Mouse (Mus musculus): Measurements from ENCODE around the gene Fnbp1l. TPM values are rescaled to one million over a fixed set of nuclear protein-coding genes. Genes with fewer than 3 reads are reported as not detected.

Fnbp1l gene
- total and polyA plus RNA-seq, 2 experiments from 2014 or later, result 11.9 to 18.0 TPM

DNA sequence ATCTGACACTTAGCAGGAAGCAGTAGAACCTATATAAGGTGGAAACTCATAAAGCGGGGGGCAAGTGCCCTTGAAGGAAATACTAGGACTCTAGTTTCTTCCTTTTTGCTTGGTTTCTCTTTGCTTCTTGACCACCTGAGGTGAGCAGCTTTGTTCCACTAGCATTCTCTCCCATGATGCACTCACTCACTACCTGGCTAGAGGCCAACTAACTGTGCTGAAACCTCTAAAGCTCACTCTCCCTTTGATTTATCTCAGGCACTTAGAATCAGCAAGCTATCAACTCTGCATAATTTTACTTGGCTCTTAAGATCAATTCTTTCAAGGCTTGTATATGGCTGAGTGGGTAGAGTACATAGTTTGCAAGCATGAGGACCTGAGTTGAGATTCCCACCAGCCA is 17.1 kb downstream of the Fnbp1l start:
- ATAC-seq (ENCODE audit: insufficient read depth, low read depth) (no peak), DNase-seq (ENCODE audit: low spot score) (no peak)
- Histone ChIP-seq H3K36me3 (replicated peaks; ENCODE audit: control insufficient read depth, insufficient read depth, low read length) (no peaks in the 10 kb centered on the region), H3K4me3 (ENCODE audit: low read depth, low read length) (no peak overlapping the region), H3K27ac (ENCODE audit: low read depth) (no peak overlapping the region), H3K9ac (replicated peaks; ENCODE audit: low read depth, low read length) (no peak overlapping the region), H3K4me1 (ENCODE audit: control insufficient read depth, insufficient read depth) (no peaks in the 10 kb centered on the region), H3K27me3 (ENCODE audit: control insufficient read depth, insufficient read depth, low read length) (no peaks in the 10 kb centered on the region), H3K4me2 (ENCODE audit: low read depth, low read length) (no peak overlapping the region), H3K9me3 (replicated peaks; ENCODE audit: control insufficient read depth, low read length) (no peaks in the 10 kb centered on the region)
- TF ChIP-seq CTCF (IDR thresholded peaks at IDR 0.05; ENCODE audit: low read depth) (no peak), EP300 (IDR thresholded peaks at IDR 0.05; ENCODE audit: low read depth) (no peak)
- WGBS, result 98% methylated on average over 1 of the region's 1 CpGs

GRCm38 (mm10) chr3:122599291-122599690 is 20.2 kb downstream of the Fnbp1l start:
- 69% methylated on average over 4 of the region's 4 CpGs for WGBS

DNA sequence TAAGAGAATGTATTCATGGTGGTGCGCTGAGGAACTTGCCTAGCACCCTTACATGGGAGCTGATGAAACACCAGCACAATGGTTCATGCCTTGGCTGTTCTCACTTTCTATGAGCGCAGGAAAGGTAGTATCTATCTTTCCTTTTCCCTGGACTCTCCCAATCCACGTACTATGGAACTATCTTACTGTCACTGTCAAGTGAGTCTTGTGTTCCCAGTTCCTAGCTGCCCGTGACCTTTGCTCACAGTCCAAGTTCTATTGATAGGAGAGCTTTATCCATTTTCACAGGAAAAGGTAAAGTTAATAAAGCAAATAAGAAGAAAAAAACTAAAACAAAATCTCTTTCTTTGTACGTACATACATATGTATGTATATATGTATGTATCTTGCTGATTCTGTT is 28.7 kb downstream of the Fnbp1l start:
- Histone ChIP-seq H3K27me3 (ENCODE audit: control insufficient read depth, insufficient read depth, low read length) (no peaks in the 10 kb centered on the region), H3K27ac (ENCODE audit: low read depth) (peak overlapping the region; percentile 62), H3K4me2 (ENCODE audit: low read depth, low read length) (0 out of 2 replicates have a peak overlapping the region, but pooled peaks have one; percentile 13), H3K36me3 (replicated peaks; ENCODE audit: control insufficient read depth, insufficient read depth, low read length) (no peaks in the 10 kb centered on the region; the same call in 1 of the 2 replicates), H3K9ac (replicated peaks; ENCODE audit: low read depth, low read length) (no peak overlapping the region), H3K9me3 (replicated peaks; ENCODE audit: control insufficient read depth, low read length) (no peaks in the 10 kb centered on the region), H3K4me3 (ENCODE audit: low read depth, low read length) (no peak overlapping the region), H3K4me1 (ENCODE audit: control insufficient read depth, insufficient read depth) (peaks cover 7% of the 10 kb centered on the region)
- ATAC-seq (ENCODE audit: insufficient read depth, low read depth) (no peak), DNase-seq (ENCODE audit: low spot score) (no peak)
- no peak for TF ChIP-seq EP300 (IDR thresholded peaks at IDR 0.05; ENCODE audit: low read depth)
- TF ChIP-seq CTCF (IDR thresholded peaks at IDR 0.05; ENCODE audit: low read depth), result no peak
- 71% methylated on average over 5 of the region's 5 CpGs for WGBS

More at GRCm38 (mm10) chr3:122599291-122599690, 20.2 kb downstream of the Fnbp1l start:
- no peak for DNase-seq (ENCODE audit: low spot score)
- ATAC-seq (ENCODE audit: insufficient read depth, low read depth), result no peak
- TF ChIP-seq CTCF (IDR thresholded peaks at IDR 0.05; ENCODE audit: low read depth) (no peak), EP300 (IDR thresholded peaks at IDR 0.05; ENCODE audit: low read depth) (no peak)
- no peak overlapping the region for H3K4me2 ChIP-seq (ENCODE audit: low read depth, low read length)
- no peak overlapping the region for H3K4me3 ChIP-seq (ENCODE audit: low read depth, low read length)
- no peaks in the 10 kb centered on the region for H3K4me1 ChIP-seq (ENCODE audit: control insufficient read depth, insufficient read depth)
- no peaks in the 10 kb centered on the region for H3K9me3 ChIP-seq (replicated peaks; ENCODE audit: control insufficient read depth, low read length)
- no peak overlapping the region for H3K27ac ChIP-seq (ENCODE audit: low read depth)
- no peaks in the 10 kb centered on the region for H3K36me3 ChIP-seq (replicated peaks; ENCODE audit: control insufficient read depth, insufficient read depth, low read length)
- no peaks in the 10 kb centered on the region for H3K27me3 ChIP-seq (ENCODE audit: control insufficient read depth, insufficient read depth, low read length)
- H3K9ac ChIP-seq (replicated peaks; ENCODE audit: low read depth, low read length), result no peak overlapping the region

DNA sequence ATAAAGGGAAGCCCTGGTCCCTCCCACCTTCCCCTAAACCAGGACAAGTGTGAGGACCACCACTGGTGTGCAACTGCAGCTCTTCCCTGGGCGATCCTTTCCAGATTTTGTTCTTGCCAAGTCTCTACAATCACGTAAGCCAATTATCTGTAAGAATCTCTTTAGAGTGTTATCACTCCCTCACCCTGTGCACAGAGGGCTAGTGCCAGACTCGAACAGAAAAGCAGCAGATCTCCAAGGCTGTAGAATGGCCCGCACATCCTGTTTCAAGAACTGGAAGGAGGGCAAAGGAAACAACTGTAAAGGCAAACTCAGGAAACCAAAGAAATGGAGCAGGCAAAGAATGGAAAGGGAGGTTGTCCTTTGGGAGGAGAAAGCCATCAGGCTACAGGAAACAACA is 29.2 kb downstream of the Fnbp1l start:
- Histone ChIP-seq H3K27me3 (ENCODE audit: control insufficient read depth, insufficient read depth, low read length) (no peaks in the 10 kb centered on the region), H3K27ac (ENCODE audit: low read depth) (peak overlapping the region; percentile 62), H3K4me1 (ENCODE audit: control insufficient read depth, insufficient read depth) (peaks cover 7% of the 10 kb centered on the region), H3K4me3 (ENCODE audit: low read depth, low read length) (no peak overlapping the region), H3K9ac (replicated peaks; ENCODE audit: low read depth, low read length) (no peak overlapping the region), H3K9me3 (replicated peaks; ENCODE audit: control insufficient read depth, low read length) (no peaks in the 10 kb centered on the region), H3K4me2 (ENCODE audit: low read depth, low read length) (peak overlapping the region; percentile 30; the same call in 1 of the 2 replicates), H3K36me3 (replicated peaks; ENCODE audit: control insufficient read depth, insufficient read depth, low read length) (no peaks in the 10 kb centered on the region; the same call in 1 of the 2 replicates)
- 0 out of 2 replicates have a peak, but pooled peaks have one; percentile 40 for TF ChIP-seq EP300 (IDR thresholded peaks at IDR 0.05; ENCODE audit: low read depth)
- no peak for TF ChIP-seq CTCF (IDR thresholded peaks at IDR 0.05; ENCODE audit: low read depth)
- 37% methylated on average over 4 of the region's 4 CpGs for WGBS
- peak; percentile 47; the same call in 1 of the 2 replicates for ATAC-seq (ENCODE audit: insufficient read depth, low read depth)
- DNase-seq (ENCODE audit: low spot score), result peak; percentile 21

GRCm38 (mm10) chr3:122586918-122587641 is 32.4 kb downstream of the Fnbp1l start:
- Histone ChIP-seq H3K4me3 (ENCODE audit: low read depth, low read length) (no peak overlapping the region), H3K9me3 (replicated peaks; ENCODE audit: control insufficient read depth, low read length) (no peaks in the 10 kb centered on the region), H3K36me3 (replicated peaks; ENCODE audit: control insufficient read depth, insufficient read depth, low read length) (no peaks in the 10 kb centered on the region; the same call in 1 of the 2 replicates), H3K27ac (ENCODE audit: low read depth) (no peak overlapping the region), H3K27me3 (ENCODE audit: control insufficient read depth, insufficient read depth, low read length) (no peaks in the 10 kb centered on the region), H3K9ac (replicated peaks; ENCODE audit: low read depth, low read length) (no peak overlapping the region), H3K4me1 (ENCODE audit: control insufficient read depth, insufficient read depth) (peaks cover 7% of the 10 kb centered on the region), H3K4me2 (ENCODE audit: low read depth, low read length) (no peak overlapping the region)
- whole genome bisulfite sequencing, result 66% methylated on average over 3 of the region's 3 CpGs
- no peak for TF ChIP-seq CTCF (IDR thresholded peaks at IDR 0.05; ENCODE audit: low read depth)
- TF ChIP-seq EP300 (IDR thresholded peaks at IDR 0.05; ENCODE audit: low read depth), result no peak
- ATAC-seq (ENCODE audit: insufficient read depth, low read depth), result no peak
- no peak for DNase-seq (ENCODE audit: low spot score)
